Mouse (Mus musculus): ENCODE results near the gene Znhit6. TPM values are rescaled to one million over a fixed set of nuclear protein-coding genes. Genes with fewer than 3 reads are reported as not detected.

The Znhit6 gene
- 10 to 100 TPM; 14.9 to 15.4 TPM for total RNA-seq (2021)

- intact Hi-C loops (cut with DNase I), result no loop called here
- peak; percentile 94 to 95 for DNase-seq
Measured at GRCm38 (mm10) chr3:145575743-145576481, at the start of gene Znhit6. Gene Znhit6 (plus strand): TSS chr3:145576205.

GRCm38 (mm10) chr3:145537870-145538269 lies 38.1 kb upstream of the Znhit6 start:
- no peak for DNase-seq
- intact Hi-C loops (cut with DNase I), result no loop called here

GRCm38 (mm10) chr3:145548441-145549415 lies 27.3 kb upstream of the Znhit6 start:
- no peak for DNase-seq
- intact Hi-C loops (cut with DNase I), result no loop called here

GRCm38 (mm10) chr3:145550216-145550615 lies 25.8 kb upstream of the Znhit6 start:
- DNase-seq, result no peak

GRCm38 (mm10) chr3:145554388-145554787 lies 21.6 kb upstream of the Znhit6 start:
- no peak for DNase-seq
- intact Hi-C loops (cut with DNase I), result no loop called here

More at GRCm38 (mm10) chr3:145550216-145550615, 25.8 kb upstream of the Znhit6 start:
- intact Hi-C loops (cut with DNase I), result no loop called here

- no peak for DNase-seq
- intact Hi-C loops (cut with DNase I), result no loop called here
Measured at GRCm38 (mm10) chr3:145556206-145556605, 19.8 kb upstream of the Znhit6 start.

GRCm38 (mm10) chr3:145559675-145560074 lies 16.3 kb upstream of the Znhit6 start:
- no peak for DNase-seq
- intact Hi-C loops (cut with DNase I), result no loop called here

- no peak for DNase-seq
- intact Hi-C loops (cut with DNase I), result no loop called here
Measured at GRCm38 (mm10) chr3:145560117-145560516, 15.9 kb upstream of the Znhit6 start.

GRCm38 (mm10) chr3:145574468-145574867 lies 1.5 kb upstream of the Znhit6 start:
- no peak for DNase-seq
- intact Hi-C loops (cut with DNase I), result no loop called here

- DNase-seq, result no peak
- intact Hi-C loops (cut with DNase I), result no loop called here
Measured at GRCm38 (mm10) chr3:145575340-145575739, 665 bp upstream of the Znhit6 start.

GRCm38 (mm10) chr3:145576482-145576822 lies 447 bp downstream of the Znhit6 start:
- intact Hi-C loops (cut with DNase I), result no loop called here
- DNase-seq, result no peak

- DNase-seq, result no peak
- intact Hi-C loops (cut with DNase I), result no loop called here
Measured at GRCm38 (mm10) chr3:145576876-145577275, 871 bp downstream of the Znhit6 start.

GRCm38 (mm10) chr3:145583043-145583442 lies 7.0 kb downstream of the Znhit6 start:
- intact Hi-C loops (cut with DNase I), result loop anchor here (2.0 to 5.0 kb wide), 3 partner anchors 64 to 339 kb away; partner anchors contain the start of genes Bcl10 and Ccn1
- DNase-seq, result no peak

GRCm38 (mm10) chr3:145583522-145584200 lies 7.7 kb downstream of the Znhit6 start:
- DNase-seq, result no peak
- intact Hi-C loops (cut with DNase I), result loop anchor here (1.0 to 5.0 kb wide), 4 partner anchors 64 to 339 kb away; partner anchors contain the start of genes Bcl10 and Ccn1

- intact Hi-C loops (cut with DNase I), result no loop called here
- DNase-seq, result no peak
Measured at GRCm38 (mm10) chr3:145590562-145590961, 14.6 kb downstream of the Znhit6 start.

- intact Hi-C loops (cut with DNase I), result no loop called here
Measured at GRCm38 (mm10) chr3:145591841-145592542, 16.0 kb downstream of the Znhit6 start.

GRCm38 (mm10) chr3:145595354-145595753 lies 19.3 kb downstream of the Znhit6 start:
- no peak for DNase-seq
- intact Hi-C loops (cut with DNase I), result no loop called here

More at GRCm38 (mm10) chr3:145591841-145592542, 16.0 kb downstream of the Znhit6 start:
- no peak for DNase-seq

GRCm38 (mm10) chr3:145599059-145599458 lies 23.1 kb downstream of the Znhit6 start:
- intact Hi-C loops (cut with DNase I), result no loop called here

GRCm38 (mm10) chr3:145600801-145601200 lies 24.8 kb downstream of the Znhit6 start:
- intact Hi-C loops (cut with DNase I), result no loop called here
- no peak for DNase-seq

More at GRCm38 (mm10) chr3:145599059-145599458, 23.1 kb downstream of the Znhit6 start:
- no peak for DNase-seq

- intact Hi-C loops (cut with DNase I), result no loop called here
- no peak for DNase-seq
Measured at GRCm38 (mm10) chr3:145601345-145601744, 25.3 kb downstream of the Znhit6 start.
